Mouse (Mus musculus) stomach, embryonic 16.5 days (tissue): ENCODE measurements around the gene Sesn1. TPM values are rescaled to one million over a fixed set of nuclear protein-coding genes. Genes with fewer than 3 reads are reported as not detected.

Source experiments
- ATAC-seq: fragments of 200-750 bp; cut with Nextera tagmentation; 2 replicates; pipeline ENCODE4 v1.8.0; 2017; ENCODE audit warnings: moderate number of reproducible peaks, moderate TSS enrichment; ENCODE audit not compliant: insufficient read depth, low FRiP score
- H3K27ac ChIP-seq: fragments of 300-500 bp; sonication (generic); 2 replicates; pipeline ENCODE4 v1.5.1; 2014; ENCODE audit warnings: low read length
- H3K27me3 ChIP-seq: fragments of 300-500 bp; sonication (generic); 2 replicates; pipeline ENCODE4 v1.6.1; 2014; ENCODE audit warnings: low read length, control low read depth, mixed read lengths; ENCODE audit not compliant: control insufficient read depth, insufficient read depth
- H3K36me3 ChIP-seq: fragments of 300-500 bp; sonication (generic); 2 replicates; pipeline ENCODE4 v1.6.1; 2014; ENCODE audit warnings: low read length; ENCODE audit not compliant: control insufficient read depth, insufficient read depth
- H3K4me1 ChIP-seq: fragments of 300-500 bp; sonication (generic); 2 replicates; pipeline ENCODE4 v1.6.1; 2014; ENCODE audit warnings: low read length, control low read depth, mixed read lengths; ENCODE audit not compliant: control insufficient read depth, insufficient read depth
- H3K4me2 ChIP-seq: fragments of 300-500 bp; sonication (generic); 2 replicates; pipeline ENCODE4 v1.6.1; 2014; ENCODE audit warnings: low read depth, low read length, mixed read lengths
- H3K4me3 ChIP-seq: fragments of 300-500 bp; sonication (generic); replicated peaks from 2 replicates; pipeline ENCODE4 v1.5.1; 2014; ENCODE audit warnings: mild to moderate bottlenecking, low read length
- H3K9ac ChIP-seq: fragments of 300-500 bp; sonication (generic); 2 replicates; pipeline ENCODE4 v1.6.1; 2014; ENCODE audit warnings: low read length
- H3K9me3 ChIP-seq: fragments of 300-500 bp; sonication (generic); replicated peaks from 2 replicates; pipeline ENCODE4 v1.6.1; 2016; ENCODE audit warnings: low read length, control low read depth; ENCODE audit not compliant: control insufficient read depth
- WGBS: fragments of 180-500 bp; shearing (Covaris S2); extraction: QIAGEN DNeasy Blood & Tissue Kit; methylation state at CpG from one replicate; pipeline ENCODE4 v1.1.7; 2014; 5-methylcytosine and 5-hydroxymethylcytosine counted together
- polyA plus RNA-seq: library from polyadenylated mRNA; unstranded; fragments of >200 nt; fragmentation: Nextera tagmentation; extraction: Ambion mirVana; gene quantifications from 2 replicates; pipeline ENCODE4 v1.2.1, GENCODE M21; 2015

Gene Sesn1
- 32.3 and 34.2 TPM in 2 replicates for polyA plus RNA-seq

GRCm38 (mm10) chr10:41809771-41810563 is at the start of gene Sesn1, which contains the start of gene Cep57l1:
Gene Sesn1 (plus strand): TSS chr10:41809935.
Gene Cep57l1 (minus strand): TSS chr10:41809871.
- peak within 1 kb of the TSS; percentile 83 for H3K4me2 ChIP-seq
- H3K27ac ChIP-seq, result peak within 1 kb of the TSS; percentile 97
- no peaks in the 10 kb centered on the region for H3K9me3 ChIP-seq
- WGBS, result under 1% methylated on average over 64 of the region's 69 CpGs
- no peaks in the 10 kb centered on the region for H3K27me3 ChIP-seq
- H3K9ac ChIP-seq, result peak within 1 kb of the TSS; percentile 85
- H3K4me3 ChIP-seq, result peak within 1 kb of the TSS; percentile 67
- H3K4me1 ChIP-seq, result peaks cover 14% of the 10 kb centered on the region
- peak; percentile 96 for ATAC-seq
- no peaks in the 10 kb centered on the region for H3K36me3 ChIP-seq

GRCm38 (mm10) chr10:41760866-41761265 is 48.9 kb upstream of the Sesn1 start:
- no peak for ATAC-seq
- no peak overlapping the region for H3K9ac ChIP-seq
- H3K27me3 ChIP-seq, result no peaks in the 10 kb centered on the region
- no peaks in the 10 kb centered on the region for H3K4me1 ChIP-seq
- no peak overlapping the region for H3K4me2 ChIP-seq
- H3K36me3 ChIP-seq, result no peaks in the 10 kb centered on the region
- no peak overlapping the region for H3K4me3 ChIP-seq
- 76% methylated on average over 3 of the region's 3 CpGs for WGBS
- no peak overlapping the region for H3K27ac ChIP-seq
- H3K9me3 ChIP-seq, result no peaks in the 10 kb centered on the region

GRCm38 (mm10) chr10:41763741-41764385 is 45.9 kb upstream of the Sesn1 start:
- H3K9ac ChIP-seq, result no peak overlapping the region
- H3K36me3 ChIP-seq, result no peaks in the 10 kb centered on the region
- H3K9me3 ChIP-seq, result no peaks in the 10 kb centered on the region
- H3K27me3 ChIP-seq, result no peaks in the 10 kb centered on the region
- no peak overlapping the region for H3K27ac ChIP-seq
- ATAC-seq, result no peak
- H3K4me3 ChIP-seq, result no peak overlapping the region
- H3K4me2 ChIP-seq, result no peak overlapping the region
- no peaks in the 10 kb centered on the region for H3K4me1 ChIP-seq
- 57% methylated on average over 3 of the region's 3 CpGs for WGBS

- Histone ChIP-seq H3K36me3 (no peaks in the 10 kb centered on the region), H3K4me1 (no peaks in the 10 kb centered on the region), H3K9me3 (no peaks in the 10 kb centered on the region), H3K27ac (no peak overlapping the region), H3K4me3 (no peak overlapping the region), H3K4me2 (no peak overlapping the region), H3K9ac (no peak overlapping the region), H3K27me3 (no peaks in the 10 kb centered on the region)
- WGBS, result 93% methylated on average over 4 of the region's 4 CpGs
- no peak for ATAC-seq
Observed at GRCm38 (mm10) chr10:41765586-41765985, 44.1 kb upstream of the Sesn1 start.

GRCm38 (mm10) chr10:41766280-41766679 is 43.5 kb upstream of the Sesn1 start:
- H3K27ac ChIP-seq, result peak overlapping the region; percentile 53
- no peaks in the 10 kb centered on the region for H3K36me3 ChIP-seq
- no peak overlapping the region for H3K9ac ChIP-seq
- H3K4me1 ChIP-seq, result no peaks in the 10 kb centered on the region
- no peak for ATAC-seq
- no peaks in the 10 kb centered on the region for H3K9me3 ChIP-seq
- H3K27me3 ChIP-seq, result no peaks in the 10 kb centered on the region
- H3K4me2 ChIP-seq, result no peak overlapping the region
- WGBS, result 48% methylated on average over 4 of the region's 4 CpGs
- H3K4me3 ChIP-seq, result no peak overlapping the region

- H3K27me3 ChIP-seq, result no peaks in the 10 kb centered on the region
- WGBS, result 89% methylated on average over 6 of the region's 6 CpGs
- H3K4me3 ChIP-seq, result no peak overlapping the region
Observed at GRCm38 (mm10) chr10:41767254-41767653, 42.5 kb upstream of the Sesn1 start.

GRCm38 (mm10) chr10:41792375-41792774 is 17.4 kb upstream of the Sesn1 start:
- H3K9ac ChIP-seq, result no peak overlapping the region
- no peak overlapping the region for H3K4me3 ChIP-seq
- H3K4me1 ChIP-seq, result no peaks in the 10 kb centered on the region
- no peak overlapping the region for H3K27ac ChIP-seq
- peaks cover 10% of the 10 kb centered on the region; the same call in 1 of the 2 replicates for H3K36me3 ChIP-seq
- peaks cover 16% of the 10 kb centered on the region for H3K9me3 ChIP-seq
- H3K4me2 ChIP-seq, result no peak overlapping the region
- WGBS, result 89% methylated on average over 6 of the region's 6 CpGs
- no peaks in the 10 kb centered on the region for H3K27me3 ChIP-seq
- ATAC-seq, result no peak

More at GRCm38 (mm10) chr10:41767254-41767653, 42.5 kb upstream of the Sesn1 start:
- no peak overlapping the region for H3K9ac ChIP-seq
- H3K27ac ChIP-seq, result peak overlapping the region; percentile 53; the same call in 1 of the 2 replicates
- H3K36me3 ChIP-seq, result no peaks in the 10 kb centered on the region
- H3K9me3 ChIP-seq, result no peaks in the 10 kb centered on the region
- ATAC-seq, result no peak
- no peaks in the 10 kb centered on the region for H3K4me1 ChIP-seq
- no peak overlapping the region for H3K4me2 ChIP-seq

GRCm38 (mm10) chr10:41797253-41797652 is 12.5 kb upstream of the Sesn1 start:
- Histone ChIP-seq H3K9ac (no peak overlapping the region), H3K36me3 (peaks cover 39% of the 10 kb centered on the region), H3K4me1 (no peaks in the 10 kb centered on the region), H3K4me3 (no peak overlapping the region), H3K4me2 (no peak overlapping the region), H3K27ac (no peak overlapping the region), H3K9me3 (peaks cover 28% of the 10 kb centered on the region), H3K27me3 (no peaks in the 10 kb centered on the region)
- ATAC-seq, result no peak
- 96% methylated on average over 8 of the region's 8 CpGs for WGBS

- no peak overlapping the region for H3K4me2 ChIP-seq
Observed at GRCm38 (mm10) chr10:41803467-41803866, 6.3 kb upstream of the Sesn1 start.

More at GRCm38 (mm10) chr10:41803467-41803866, 6.3 kb upstream of the Sesn1 start:
- Histone ChIP-seq H3K4me3 (no peak overlapping the region), H3K9me3 (peaks cover 10% of the 10 kb centered on the region), H3K27ac (no peak overlapping the region), H3K27me3 (no peaks in the 10 kb centered on the region), H3K4me1 (no peaks in the 10 kb centered on the region), H3K36me3 (peaks cover 28% of the 10 kb centered on the region), H3K9ac (no peak overlapping the region)
- ATAC-seq, result no peak
- 94% methylated on average over 8 of the region's 8 CpGs for WGBS
